Mouse (Mus musculus) cerebellum, postnatal 4 days (tissue): ENCODE results near the gene Prss43.
A peak's percentile ranks its signal among the peaks of the same experiment; 100 is the strongest.
"Not testable (repeated sequence)": the region's sequence is repeated elsewhere in the genome, so short reads cannot be mapped to it uniquely, and the experiment has no call there.

Experiments used
- DNase-seq, 2 experiments: peaks; one replicate each; pipeline ENCODE4 v3.0.0; 2022; ENCODE audit warnings: low spot score in 2 of 2, mixed read lengths in 1 of 2

Prss43 gene

DNA sequence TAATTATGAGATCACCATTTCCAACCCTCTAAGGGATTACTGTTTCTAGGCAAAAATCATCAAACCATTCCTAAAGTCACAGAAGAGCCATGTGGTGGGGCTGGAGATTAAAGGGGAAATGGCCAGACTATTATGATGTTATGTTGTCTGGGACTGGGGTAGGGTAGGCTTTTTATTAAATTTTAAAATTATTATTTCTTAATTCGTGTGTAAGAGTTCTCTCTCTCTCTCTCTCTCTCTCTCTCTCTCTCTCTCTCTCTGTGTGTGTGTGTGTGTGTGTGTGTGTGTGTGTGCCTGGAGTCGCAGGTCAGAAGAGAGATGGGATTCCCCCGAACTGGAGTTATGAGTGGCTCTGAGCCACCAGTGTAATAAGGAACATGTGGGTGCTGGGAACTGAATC is at the start of gene Prss43:
TSS of gene Prss43 (plus strand) at position 301 of the 400 bp plus-strand sequence.
- DNase-seq, result no peak

DNA sequence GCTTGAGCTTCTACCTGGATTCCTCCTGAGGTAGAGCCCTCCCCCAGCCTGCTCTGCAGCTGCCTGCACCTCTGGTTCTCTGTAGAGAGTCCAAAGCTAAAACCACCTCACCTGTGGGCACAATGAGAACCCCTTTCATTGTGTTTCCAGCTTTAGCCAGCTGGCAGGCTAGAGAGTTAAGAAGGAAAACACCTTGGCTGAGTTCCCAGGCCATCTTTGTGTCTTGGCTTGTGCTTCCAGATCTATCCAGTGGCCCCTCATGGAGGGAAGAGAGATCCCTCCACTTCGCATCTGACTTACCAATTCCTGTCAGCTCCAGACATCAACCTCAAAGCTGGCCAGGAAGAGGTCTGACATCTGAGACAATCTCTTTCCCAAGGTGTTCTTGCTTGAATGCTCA is 48.4 kb upstream of the Prss43 start:
- no peak for DNase-seq

DNA sequence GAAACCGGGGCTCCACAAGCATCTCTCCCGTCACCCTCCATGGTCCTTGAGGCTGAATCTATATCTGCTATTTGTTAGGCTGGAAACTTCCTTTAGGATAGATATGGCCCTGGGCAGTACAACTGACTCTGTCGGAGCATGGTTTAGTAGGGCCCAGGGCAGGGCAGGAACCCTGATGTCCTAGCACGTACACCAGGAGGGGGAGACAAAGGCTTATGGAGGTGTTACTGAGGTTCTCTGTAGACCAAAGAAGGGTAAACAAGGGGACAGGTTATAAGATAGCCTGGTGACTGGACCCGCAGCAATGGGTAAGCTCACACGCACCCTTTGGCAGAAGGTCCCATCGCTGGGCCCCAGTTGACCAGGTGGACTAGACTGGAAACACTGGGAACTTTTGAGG is 47.9 kb upstream of the Prss43 start:
- no peak for DNase-seq

DNA sequence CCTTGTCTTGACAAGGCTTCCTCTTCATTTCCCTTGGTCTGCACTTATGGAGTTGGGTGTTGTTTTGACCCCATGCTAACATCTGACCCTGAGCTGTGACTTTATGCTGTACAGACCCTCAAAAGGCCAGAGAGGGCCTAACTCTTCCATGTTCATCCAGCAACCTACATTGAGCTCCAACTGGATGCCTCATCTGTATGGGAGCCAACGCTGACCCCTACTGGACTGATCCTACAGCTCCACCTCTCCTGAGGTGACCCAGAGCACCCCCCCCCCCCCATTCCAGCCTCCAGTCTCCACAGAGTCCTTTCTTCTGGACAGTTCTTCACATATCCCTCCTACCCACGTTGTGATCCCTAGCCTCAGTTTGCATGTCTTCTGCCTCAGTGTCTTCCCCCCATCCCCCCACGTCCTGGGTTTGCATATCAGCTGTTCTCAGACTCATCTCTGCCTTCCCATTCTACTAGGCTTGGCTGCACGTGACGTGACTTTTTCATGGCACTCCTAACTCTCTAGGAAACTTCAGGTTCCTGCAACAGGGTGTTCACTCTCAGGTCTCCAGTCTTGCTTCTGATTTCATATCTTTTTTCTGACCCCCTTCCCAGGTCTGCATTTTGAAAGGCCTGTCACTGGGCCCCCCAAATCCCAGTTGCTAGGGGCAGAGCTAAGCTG is 47.1 kb upstream of the Prss43 start:
- DNase-seq, result no peak

DNA sequence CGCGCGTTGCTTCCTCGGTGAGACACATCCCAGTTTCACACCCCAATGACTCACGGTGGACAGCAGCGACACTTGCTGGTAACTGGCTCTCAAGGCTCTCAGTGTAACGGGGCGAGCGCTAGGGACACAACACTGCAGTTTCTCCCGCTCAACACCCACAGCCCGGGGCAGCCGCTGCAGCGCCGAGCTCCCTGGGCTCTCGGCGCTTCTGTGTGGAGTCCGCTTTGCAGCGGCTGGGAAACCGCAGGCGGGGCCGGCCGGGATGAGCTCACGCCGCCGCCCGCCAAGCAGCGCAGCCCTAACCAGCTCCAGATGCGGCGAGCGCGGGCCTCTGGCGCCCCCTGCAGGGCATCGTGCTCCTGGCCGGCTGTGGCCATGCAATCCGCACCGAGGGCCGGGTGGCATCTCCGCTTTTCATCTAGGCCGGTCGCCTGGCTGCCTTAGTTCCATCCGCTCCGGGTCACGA is 45.2 kb upstream of the Prss43 start:
- peak; percentile 96 to 99 for DNase-seq

DNA sequence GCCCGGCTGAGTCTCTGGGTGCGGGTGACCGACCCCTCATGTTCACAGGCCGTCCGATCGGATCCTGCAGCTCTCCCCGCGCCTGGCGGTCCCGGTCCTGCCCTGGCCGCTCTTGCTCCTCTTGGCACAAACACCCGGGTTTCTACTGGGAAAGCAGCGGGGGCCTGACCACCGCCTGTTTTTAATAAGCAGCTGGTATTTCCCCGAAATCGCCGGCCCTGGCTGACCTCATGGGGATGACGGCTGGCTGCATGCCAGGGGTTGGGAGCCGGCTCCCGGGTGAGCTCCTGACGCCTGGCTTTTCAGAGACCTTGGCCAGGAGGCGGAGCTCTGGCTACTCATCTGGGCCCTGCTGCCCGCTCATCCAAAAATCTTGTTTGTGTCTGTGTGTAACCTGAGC is 44.8 kb upstream of the Prss43 start:
- peak; percentile 75 to 91 for DNase-seq

DNA sequence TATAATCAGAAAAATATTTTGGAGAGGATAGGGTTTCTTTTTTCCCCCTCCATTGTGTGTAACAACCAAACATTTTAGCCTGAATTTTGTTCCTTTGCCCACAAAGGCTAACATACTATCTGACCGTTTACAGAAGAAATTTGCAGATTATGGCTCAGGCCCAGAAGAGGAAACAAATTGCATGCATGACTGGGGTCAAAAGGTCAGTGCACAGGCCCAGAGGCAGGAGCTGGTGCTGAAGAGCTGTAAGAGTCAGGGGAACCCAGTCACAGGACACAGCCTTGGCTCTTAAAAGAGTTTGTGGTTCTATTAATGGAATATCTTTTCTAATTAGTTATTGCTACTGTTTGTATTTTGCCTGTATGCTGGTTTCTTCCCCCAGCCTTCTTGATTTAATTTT is 42.9 kb upstream of the Prss43 start:
- DNase-seq, result no peak

DNA sequence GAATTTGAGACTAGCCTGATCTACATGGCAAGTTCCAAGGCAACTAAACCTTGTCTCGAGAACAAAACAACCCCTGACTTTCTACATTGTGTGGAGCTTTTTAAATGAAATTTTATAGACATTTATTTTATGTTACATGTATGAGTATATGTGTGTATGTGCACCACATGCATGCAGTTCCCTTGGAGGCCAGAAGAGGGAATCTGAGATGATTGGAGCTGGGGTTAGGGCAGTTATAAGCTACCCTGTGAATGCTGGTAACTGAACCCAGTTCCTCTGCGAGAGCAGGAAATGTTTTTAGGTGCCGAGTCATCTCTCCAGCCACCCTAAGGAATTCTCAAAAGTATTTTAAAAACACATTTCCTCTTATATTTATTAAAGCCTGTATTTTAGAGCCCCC is 38.3 kb upstream of the Prss43 start:
- DNase-seq, result no peak

DNA sequence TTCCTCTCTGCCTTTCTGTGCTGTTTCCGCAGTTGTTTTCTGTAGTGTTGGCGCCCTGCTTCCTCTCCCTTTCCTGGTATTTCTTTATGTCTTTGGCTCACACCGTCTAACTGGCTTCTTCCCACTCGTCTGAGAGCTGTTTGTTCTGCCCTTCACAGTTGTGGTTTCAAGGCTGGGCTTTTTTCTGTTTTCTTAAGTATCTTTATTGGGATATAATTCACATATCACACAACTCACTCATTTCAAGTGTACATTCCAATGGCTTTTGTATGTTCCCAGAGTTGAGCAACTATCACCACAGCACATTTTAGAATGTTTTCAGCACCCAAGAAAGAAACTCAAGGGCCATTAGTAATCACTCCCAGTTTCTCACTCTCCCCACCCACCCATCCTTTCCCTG is 36.0 kb upstream of the Prss43 start:
- DNase-seq, result no peak

DNA sequence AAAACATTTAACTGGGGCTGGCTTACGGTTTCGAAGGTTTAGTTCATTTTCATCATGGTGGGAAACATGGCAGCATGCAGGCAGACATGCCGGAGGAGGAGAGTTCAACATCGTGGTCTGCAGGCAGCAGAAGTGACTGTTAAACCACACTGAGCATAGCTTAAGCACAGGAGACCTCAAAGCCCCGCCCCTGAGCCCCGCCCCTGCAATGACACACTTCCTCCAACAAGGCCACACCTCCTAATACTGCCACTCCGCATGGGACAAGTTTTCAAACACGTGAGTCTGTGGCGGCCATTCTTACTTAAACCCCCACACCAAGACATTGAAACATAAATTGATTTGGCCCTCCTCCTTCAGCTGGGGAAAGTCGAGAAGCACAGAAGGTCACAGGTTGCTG is 29.5 kb upstream of the Prss43 start:
- no peak for DNase-seq

DNA sequence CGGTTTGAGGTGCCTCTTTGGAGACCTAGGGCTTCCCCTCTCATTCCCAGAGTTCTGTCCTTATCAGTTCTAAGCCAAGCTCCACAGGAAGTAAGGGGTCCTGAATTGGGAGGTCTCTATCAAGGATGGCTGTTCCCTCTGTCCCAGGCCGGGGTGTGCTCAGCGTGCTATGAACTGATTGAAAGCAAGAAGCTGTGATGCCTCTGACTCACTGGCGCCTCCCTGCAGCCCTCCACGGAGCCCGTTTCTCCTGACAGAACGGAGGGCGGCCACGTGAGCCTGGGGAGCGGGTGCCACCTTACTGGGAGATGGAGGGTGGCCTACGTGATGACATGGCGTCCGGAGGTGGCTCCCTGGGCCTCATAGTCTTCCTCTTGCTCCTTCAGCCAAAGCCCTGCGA is 28.6 kb upstream of the Prss43 start, which contains the start of gene Prss42:
TSS of gene Prss42 (plus strand) at position 301 of the 400 bp plus-strand sequence.
- no peak for DNase-seq

DNA sequence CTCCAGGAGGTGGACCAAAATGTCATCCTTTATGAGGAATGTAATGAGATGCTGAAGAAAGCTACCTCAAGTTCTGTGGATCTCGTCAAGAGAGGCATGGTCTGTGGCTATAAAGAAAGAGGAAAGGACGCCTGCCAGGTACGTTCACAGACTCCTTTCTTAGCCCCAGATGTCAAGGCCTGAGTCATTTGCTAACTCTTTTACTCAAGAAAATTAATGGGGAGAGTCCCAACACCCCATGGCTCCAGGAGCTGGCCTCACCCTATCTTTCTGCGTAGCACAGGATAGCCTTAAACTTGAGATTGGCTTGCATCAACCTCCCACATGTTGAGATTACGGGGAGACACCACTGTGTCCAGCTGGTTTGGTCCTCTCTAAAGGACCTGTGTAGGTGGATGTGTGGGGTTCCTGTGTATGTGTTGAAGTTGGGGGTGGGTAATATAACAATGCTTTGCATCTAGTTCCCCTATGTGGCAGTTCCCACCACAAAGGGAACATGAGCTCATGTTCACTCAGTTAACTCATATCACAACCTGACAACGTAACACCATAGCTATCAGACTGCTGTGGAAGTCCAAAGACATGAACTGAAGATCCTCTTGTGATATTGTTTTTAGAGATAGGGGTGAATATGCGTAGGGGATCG is 25.5 kb upstream of the Prss43 start:
- no peak for DNase-seq

DNA sequence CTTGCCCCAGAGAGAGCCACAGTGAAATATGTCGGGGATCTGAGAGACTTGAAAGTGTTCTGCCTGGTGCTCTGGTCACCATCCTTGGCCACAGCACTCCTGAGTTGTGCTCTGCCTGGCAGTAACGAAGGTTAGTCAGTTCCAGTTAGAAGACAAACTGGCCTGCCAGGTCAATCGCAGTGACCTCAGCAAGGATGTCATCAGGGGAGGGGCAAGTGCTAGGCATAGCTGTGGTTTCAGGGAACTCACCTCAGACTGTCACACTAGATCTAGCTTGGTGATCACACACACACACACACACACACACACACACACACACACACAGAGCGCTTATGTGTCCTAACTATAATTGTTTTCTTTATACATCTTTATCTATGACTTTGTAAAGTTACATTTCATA is 23.2 kb upstream of the Prss43 start:
- DNase-seq, result no peak

DNA sequence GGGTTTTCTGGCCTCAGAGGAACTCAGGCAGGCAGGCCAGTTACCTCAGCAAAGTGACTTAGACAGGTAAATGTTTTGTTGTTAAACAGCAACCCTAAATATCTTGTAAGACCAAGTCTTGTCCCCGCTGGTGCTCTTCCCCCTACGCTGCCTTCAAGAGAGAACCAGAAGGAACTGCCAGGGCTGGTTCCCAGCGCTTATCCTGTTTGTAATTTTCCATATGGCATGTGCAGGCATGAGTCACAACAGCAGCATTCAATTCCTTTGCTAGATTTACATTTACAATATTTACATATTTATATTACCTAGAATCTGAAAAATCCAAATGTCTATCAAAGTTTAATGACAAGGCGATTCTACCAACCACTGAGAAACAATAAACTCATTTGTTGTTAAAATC is 16.4 kb upstream of the Prss43 start:
- no peak for DNase-seq

DNA sequence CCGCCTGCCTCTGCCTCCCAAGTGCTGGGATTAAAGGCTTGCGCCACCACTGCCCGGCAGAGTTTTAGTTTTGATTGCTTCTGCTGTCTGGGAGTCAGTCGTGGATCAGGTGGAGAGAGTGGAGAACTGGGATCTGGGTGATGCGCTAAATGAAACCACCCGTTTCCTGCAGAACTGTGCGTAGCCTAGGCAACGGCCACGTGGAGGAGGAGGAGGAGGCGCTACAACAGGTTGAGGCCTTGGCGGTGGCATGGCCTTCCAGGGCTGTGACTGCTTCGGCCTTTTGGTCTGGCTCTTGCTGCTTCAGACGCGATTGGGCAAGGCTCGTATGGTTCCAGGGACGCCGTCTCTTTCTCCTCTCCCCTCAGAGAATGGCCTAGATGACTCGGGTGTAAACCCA is 12.7 kb upstream of the Prss43 start, which contains the start of gene Prss44:
TSS of gene Prss44 (plus strand) at position 206 of the 400 bp plus-strand sequence.
- DNase-seq, result no peak

DNA sequence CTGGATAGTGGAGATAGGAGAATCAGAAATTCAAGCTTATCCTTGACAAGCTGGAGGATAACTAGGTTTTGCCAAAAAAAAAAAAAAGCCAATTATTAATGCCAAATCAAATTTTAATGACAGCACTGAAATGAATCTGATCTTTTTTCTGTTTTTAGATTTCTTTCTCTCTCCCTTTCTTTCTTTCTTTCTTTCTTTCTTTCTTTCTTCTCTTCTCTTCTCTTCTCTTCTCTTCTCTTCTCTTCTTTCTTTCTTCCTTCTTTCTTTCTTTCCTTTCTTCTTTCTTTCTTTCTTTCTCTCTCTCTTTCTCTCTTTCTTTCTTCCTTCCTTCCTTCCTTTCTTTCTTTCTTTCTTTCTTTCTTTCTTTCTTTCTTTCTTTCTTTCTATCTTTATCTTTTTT is 5.9 kb upstream of the Prss43 start:
- not testable (repeated sequence) for DNase-seq

DNA sequence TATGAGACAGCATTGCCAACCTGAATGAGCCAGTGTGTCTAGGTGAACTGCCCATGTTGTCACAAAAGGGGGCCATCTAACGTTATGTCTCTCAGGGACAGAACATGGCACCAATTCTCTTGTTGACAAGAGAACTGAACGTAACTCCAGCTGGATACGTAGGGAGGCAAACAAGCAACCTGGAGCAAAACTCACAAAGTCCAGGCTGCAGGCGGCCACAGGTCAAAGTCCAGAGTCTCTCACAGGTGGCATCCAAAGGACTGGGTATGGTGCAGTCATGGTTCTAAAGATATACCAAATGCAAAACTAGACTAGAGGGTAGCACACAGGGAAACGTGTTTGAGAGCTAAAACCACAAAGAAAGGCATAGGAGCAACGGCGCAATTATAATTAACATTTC is 5.1 kb upstream of the Prss43 start:
- DNase-seq, result no peak

DNA sequence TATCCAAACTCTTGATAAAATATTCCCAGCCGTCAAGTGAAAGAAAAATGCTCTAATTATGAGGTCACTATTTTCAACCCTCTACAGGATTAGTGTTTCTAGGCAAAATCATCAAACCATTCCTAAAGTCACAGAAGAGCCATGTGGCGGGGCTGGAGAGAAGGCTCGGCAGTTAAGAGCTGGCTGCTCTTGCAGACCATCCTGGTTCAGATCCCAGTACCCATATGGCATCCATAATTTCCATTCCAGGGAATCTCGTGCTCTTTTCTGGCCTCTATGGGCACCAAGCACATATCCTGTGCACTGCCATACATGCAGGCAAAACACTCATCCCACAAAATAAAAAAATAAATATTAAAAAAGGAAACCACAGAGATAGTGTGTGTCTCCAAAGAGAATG is 1.1 kb upstream of the Prss43 start:
- no peak for DNase-seq

DNA sequence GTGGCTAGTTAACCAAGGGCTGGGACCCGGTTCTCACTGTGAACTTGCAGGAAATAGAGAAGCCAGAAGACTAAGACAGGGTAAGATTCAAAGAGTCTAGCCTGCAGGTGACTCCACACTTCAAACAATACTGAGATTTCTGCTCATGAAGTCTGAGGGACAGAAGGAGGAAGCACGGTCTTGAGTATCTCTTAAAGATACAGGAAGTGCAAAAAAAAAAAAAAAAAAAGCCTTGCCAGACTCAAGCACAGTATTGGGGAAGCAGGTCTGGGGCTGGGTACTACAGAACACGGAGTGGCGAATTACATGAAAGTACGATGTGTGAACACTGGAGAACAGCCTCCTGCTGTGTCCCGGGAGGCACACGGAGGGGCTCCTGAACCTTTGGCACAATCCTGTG is 658 bp upstream of the Prss43 start:
- no peak for DNase-seq

DNA sequence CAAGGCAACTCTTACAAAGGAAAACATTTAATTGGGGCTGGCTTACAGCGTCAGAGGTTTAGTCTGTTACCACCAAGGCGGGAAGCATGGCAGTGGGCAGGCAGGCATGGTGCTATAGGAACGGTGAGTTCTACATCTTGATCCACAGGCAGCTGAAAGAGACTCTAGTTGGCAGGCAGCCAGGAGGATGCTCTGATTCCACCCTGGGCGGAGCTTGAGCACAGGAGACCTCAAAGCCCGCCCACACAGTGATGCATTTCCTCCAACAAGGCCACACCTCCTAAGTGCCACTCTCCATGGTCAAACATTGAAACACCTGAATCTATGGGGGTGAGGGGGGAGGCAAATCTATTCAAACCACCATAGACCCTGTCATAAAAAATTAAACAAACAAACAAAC is 6.5 kb downstream of the Prss43 start:
- DNase-seq, result no peak

DNA sequence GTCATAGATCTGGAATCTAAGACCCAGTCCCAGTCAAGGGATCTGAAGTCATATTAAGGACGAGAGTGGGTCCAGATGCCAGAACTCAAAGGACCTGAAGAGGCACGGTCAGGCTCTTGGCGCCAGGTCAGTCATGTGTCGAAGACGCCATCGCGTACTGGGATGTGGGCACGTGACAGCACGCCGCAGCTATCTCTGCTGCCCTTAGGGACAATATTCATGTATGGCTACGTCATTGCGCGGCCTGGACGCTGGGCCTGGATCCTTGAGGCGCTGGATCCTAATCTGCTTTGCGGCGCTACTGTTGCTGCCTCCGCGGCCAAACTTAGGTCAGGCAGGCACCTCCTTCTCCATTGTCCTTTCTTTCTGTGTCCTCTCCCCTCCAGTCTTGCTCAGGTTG is 7.9 kb downstream of the Prss43 start, which contains the start of gene Prss45:
TSS of gene Prss45 (plus strand) at position 178 of the 400 bp plus-strand sequence.
- no peak for DNase-seq

DNA sequence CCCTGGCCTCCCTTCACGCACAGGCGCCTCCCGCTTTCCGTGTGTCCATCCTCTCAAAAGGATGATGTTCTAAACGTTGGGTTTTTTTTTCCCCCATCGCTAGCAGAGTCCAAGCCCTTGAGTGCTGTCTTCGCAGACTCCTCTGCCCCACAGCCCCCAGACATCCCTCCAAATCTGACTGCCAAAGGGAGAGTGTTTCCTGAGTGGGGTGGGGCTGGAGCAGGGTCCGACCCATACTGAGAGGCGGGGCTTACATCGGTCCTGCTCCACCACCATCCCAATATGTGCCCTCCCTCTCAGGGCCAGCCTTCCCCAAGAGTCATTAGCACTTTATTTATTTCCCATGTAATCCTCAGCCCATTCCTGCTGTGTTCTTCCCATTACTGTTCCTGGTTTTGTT is 8.5 kb downstream of the Prss43 start:
- no peak for DNase-seq

DNA sequence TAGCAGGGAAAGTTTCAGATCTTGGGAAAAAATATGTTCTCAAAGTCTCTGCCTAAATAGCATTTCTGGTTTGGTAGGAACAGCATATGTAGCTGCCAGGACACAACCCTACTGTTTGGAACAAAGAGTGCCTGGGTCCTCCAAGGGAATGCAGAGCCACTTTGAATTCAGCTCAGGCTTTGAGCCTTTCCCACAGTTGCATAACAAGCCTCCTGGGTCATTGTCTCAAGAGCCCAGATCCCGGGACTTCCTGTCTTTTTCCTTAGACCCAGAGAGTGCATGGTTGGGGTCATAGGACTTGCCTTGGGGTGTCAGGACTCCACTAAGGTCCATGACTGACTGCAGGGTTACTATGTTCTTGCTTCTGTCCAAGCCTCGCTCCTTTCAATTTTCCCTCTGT is 9.6 kb downstream of the Prss43 start:
- no peak for DNase-seq
